Mouse (Mus musculus): ENCODE data around the gene Cldn16.

DNA sequence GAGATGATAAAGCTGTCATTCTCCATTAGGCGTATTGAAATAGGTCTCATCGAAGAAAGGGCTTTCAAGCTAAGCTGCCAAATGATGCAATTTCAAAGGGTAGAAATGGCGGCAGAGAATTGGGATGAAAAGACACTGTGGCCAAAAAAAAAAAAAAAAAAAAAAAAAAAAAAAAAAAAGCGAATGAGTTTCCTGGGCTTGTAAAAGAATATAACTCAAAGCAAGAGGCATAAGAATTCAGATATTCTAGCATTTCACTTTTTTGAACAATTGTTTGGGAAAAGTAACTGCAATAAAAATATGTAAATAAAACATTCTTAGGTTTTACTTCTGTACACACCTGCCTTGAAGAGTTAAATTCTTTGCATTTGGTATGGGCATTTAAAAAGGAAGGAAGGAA is 3.6 kb downstream of the Cldn16 start:
- TF ChIP-seq CTCF (IDR thresholded peaks at IDR 0.05; ENCODE audit: borderline replicate concordance, insufficient read depth, low read depth, low read length) (no peak), POLR2A (IDR thresholded peaks at IDR 0.05; ENCODE audit: borderline replicate concordance, insufficient read depth, low read length) (no peak)

Measured in cerebellum, adult 2 months (tissue).